Mouse (Mus musculus) myocyte (in vitro differentiated cells): ENCODE results near the gene Omt2a.
"Not testable (repeated sequence)": the region's sequence is repeated elsewhere in the genome, so short reads cannot be mapped to it uniquely, and the experiment has no call there.

Experiments
- E2F4 ChIP-seq: IDR thresholded peaks from one replicate; pipeline ENCODE4 v1.6.1; 2011; ENCODE audit warnings: mild to moderate bottlenecking, control low read depth, moderate library complexity; ENCODE audit not compliant: insufficient read depth
- MYOG ChIP-seq, 3 experiments: IDR thresholded peaks; one replicate each; pipeline ENCODE4 v1.6.1; 2011; ENCODE audit warnings: control low read depth in 2 of 3, low read depth in 2 of 3, mild to moderate bottlenecking in 2 of 3; ENCODE audit not compliant: insufficient read length in 2 of 3, control insufficient read depth in 1 of 3, insufficient read depth in 1 of 3
- POLR2A ChIP-seq: IDR thresholded peaks from one replicate; pipeline ENCODE4 v1.6.1; 2011; ENCODE audit warnings: low read depth, mild to moderate bottlenecking, control low read depth, moderate library complexity; ENCODE audit not compliant: insufficient read length
- TCF12 ChIP-seq: IDR thresholded peaks from one replicate; pipeline ENCODE4 v1.6.1; 2011; ENCODE audit warnings: mild to moderate bottlenecking, control low read depth; ENCODE audit not compliant: poor library complexity, insufficient read depth, severe bottlenecking
- USF1 ChIP-seq: IDR thresholded peaks from one replicate; pipeline ENCODE4 v1.6.1; 2011; ENCODE audit warnings: low read depth, mild to moderate bottlenecking, control low read depth, moderate library complexity

DNA sequence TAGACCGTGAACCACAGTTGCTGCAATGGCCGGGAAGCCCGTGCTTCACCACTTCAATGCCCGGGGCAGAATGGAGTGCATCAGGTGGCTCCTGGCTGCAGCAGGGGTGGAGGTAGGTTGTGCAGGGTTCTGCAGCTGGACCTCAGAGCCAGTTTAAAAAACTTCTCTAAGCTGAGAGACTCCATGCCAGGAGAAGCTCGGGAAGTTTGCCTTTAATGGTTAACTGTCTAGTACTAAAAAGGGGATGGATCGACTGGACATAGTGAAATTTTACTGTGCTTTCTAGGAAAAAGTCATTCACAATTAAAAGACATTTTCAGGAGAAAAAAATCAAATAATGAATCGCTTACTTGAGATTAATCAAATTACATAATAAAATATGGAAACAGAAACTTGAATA, 19.8 kb downstream of the Omt2a start:
- TF ChIP-seq E2F4; TCF12; MYOG (IDR thresholded peaks at IDR 0.05; ENCODE audit: control insufficient read depth in 1 of 3, insufficient read depth in 1 of 3, insufficient read length in 2 of 3, low read depth in 2 of 3); POLR2A; USF1: not testable (repeated sequence)
